Mouse (Mus musculus): ENCODE data around the gene Fli1.

DNA sequence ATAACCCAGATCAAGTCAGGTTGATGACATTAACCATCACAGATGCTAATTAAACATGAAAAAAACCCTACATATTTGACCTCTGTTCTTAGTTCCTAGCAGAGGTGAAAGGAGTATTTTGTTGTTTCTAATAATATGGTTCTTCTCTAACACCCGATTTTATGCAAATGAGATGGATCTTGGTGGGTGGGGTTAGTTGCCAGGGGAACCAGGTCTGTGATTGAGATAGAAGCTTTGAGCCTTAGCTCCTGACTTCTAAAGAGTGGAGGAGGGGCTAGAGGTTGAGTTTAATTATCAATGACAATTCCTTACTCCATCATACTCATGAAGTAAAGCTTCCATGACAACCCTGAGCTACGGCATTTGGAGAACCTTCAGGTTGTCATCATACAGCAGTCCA is 35.8 kb upstream of the Fli1 start:
- TF ChIP-seq POLR2A (IDR thresholded peaks at IDR 0.05; ENCODE audit: borderline replicate concordance, low read depth, low read length): no peak
- no peak for TF ChIP-seq CTCF (IDR thresholded peaks at IDR 0.05; ENCODE audit: low read depth, low read length)
